ENCODE assay signal across 1 mouse cellular context in genomic region chr15:82347303-82347676, GRCm38 (mm10).
TF ChIP-seq lines count a peak whose summit lies in the region.

No protein-coding gene starts in this region.

TF ChIP-seq in CH12.LX, 34 proteins besides CTCF, POLR2A, EP300 and RAD21 (continued from another document):
- TF ChIP-seq SIN3A (IDR thresholded peaks at IDR 0.05; ENCODE audit: low read length) = peak; percentile 48; the same call in 1 of the 2 replicates
- TF ChIP-seq MXI1 (IDR thresholded peaks at IDR 0.05; ENCODE audit: low read depth, low read length) = peak; percentile 81
- TF ChIP-seq ZC3H11A (IDR thresholded peaks at IDR 0.05; ENCODE audit: low read depth, low read length) = no peak
- no peak for TF ChIP-seq MAZ (IDR thresholded peaks at IDR 0.05; ENCODE audit: low read depth, low read length)
